Mouse (Mus musculus): ENCODE results near the gene U2af1l4. TPM values are rescaled to one million over a fixed set of nuclear protein-coding genes. Genes with fewer than 3 reads are reported as not detected.

U2af1l4 gene
- total RNA-seq, 1 experiment: 56.9 TPM

GRCm38 (mm10) chr7:30572389-30572788 lies 9.3 kb downstream of the U2af1l4 start:
- Histone ChIP-seq H3K9ac (ENCODE audit: insufficient read depth, low read depth, low read length, poor library complexity, severe bottlenecking) (no peak overlapping the region), H3K27ac (ENCODE audit: insufficient read depth, low read depth, low read length, poor library complexity, severe bottlenecking) (no peak overlapping the region), H3K4me1 (ENCODE audit: control insufficient read depth in 2 of 2, insufficient read depth in 2 of 2, low read length in 2 of 2, poor library complexity in 1 of 2) (peaks cover 0 to 3% of the 10 kb centered on the region in 2 experiments; a peak in 1 of 4 replicates), H3K4me3 (ENCODE audit: insufficient read depth in 1 of 2, low read depth in 1 of 2, low read length in 2 of 2, poor library complexity in 1 of 2, severe bottlenecking in 1 of 2) (no peak overlapping the region), H3K36me3 (ENCODE audit: control insufficient read depth, insufficient read depth, low read length, poor library complexity, severe bottlenecking) (peaks cover 86% of the 10 kb centered on the region), H3K9me3 (ENCODE audit: control insufficient read depth, insufficient read depth, low read depth, low read length) (no peaks in the 10 kb centered on the region)
- TF ChIP-seq CHD2 (IDR thresholded peaks at IDR 0.05; ENCODE audit: low read depth, low read length) (no peak), ZC3H11A (IDR thresholded peaks at IDR 0.05; ENCODE audit: borderline replicate concordance, low read depth, low read length) (no peak), ZNF384 (IDR thresholded peaks at IDR 0.05; ENCODE audit: low read depth, low read length) (no peak), MAFK (IDR thresholded peaks at IDR 0.05; ENCODE audit: insufficient read depth, low read depth, low read length) (no peak), HCFC1 (IDR thresholded peaks at IDR 0.05; ENCODE audit: borderline replicate concordance, insufficient read depth, low read length) (no peak)
- in situ Hi-C loops (cut with MboI; ENCODE audit: low sequenced_read_pairs in 2 of 2, unreplicated experiment in 2 of 2): no loop called here
- no peak for DNase-seq (ENCODE audit: low read depth, low spot score)

DNA sequence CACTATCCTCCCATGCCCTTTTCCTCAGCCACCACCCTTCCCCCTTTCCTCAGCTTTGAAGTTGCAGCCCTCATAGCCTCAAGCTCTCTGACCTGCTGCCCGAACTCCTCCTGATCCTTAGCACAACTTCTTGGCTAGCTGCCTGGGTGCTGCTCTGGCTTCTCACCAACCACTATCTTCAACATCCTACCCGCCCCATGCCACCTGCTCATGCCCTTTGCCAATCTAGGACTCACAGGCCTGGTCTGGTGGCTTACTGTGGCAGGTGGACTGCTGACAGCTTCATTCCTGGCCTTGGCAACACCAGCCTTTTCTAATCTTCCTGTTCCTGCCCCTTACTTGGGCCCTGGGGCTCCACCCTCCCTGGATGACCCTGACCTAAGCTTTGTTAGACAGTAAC lies 9.9 kb downstream of the U2af1l4 start:
- TF ChIP-seq ZNF384 (IDR thresholded peaks at IDR 0.05; ENCODE audit: low read depth, low read length): no peak
- no peak for TF ChIP-seq CHD2 (IDR thresholded peaks at IDR 0.05; ENCODE audit: low read depth, low read length)
- Histone ChIP-seq H3K4me1 (ENCODE audit: control insufficient read depth in 2 of 2, insufficient read depth in 2 of 2, low read length in 2 of 2, poor library complexity in 1 of 2) (no peaks in the 10 kb centered on the region), H3K9me3 (ENCODE audit: control insufficient read depth, insufficient read depth, low read depth, low read length) (no peaks in the 10 kb centered on the region), H3K4me3 (ENCODE audit: insufficient read depth in 1 of 2, low read depth in 1 of 2, low read length in 2 of 2, poor library complexity in 1 of 2, severe bottlenecking in 1 of 2) (no peak overlapping the region), H3K36me3 (ENCODE audit: control insufficient read depth, insufficient read depth, low read length, poor library complexity, severe bottlenecking) (peaks cover 92% of the 10 kb centered on the region), H3K9ac (ENCODE audit: insufficient read depth, low read depth, low read length, poor library complexity, severe bottlenecking) (no peak overlapping the region), H3K27ac (ENCODE audit: insufficient read depth, low read depth, low read length, poor library complexity, severe bottlenecking) (no peak overlapping the region)
- in situ Hi-C loops (cut with MboI; ENCODE audit: low sequenced_read_pairs in 2 of 2, unreplicated experiment in 2 of 2): no loop called here
- DNase-seq (ENCODE audit: low read depth, low spot score): no peak

- Histone ChIP-seq H3K9me3 (ENCODE audit: control insufficient read depth, insufficient read depth, low read depth, low read length) (no peaks in the 10 kb centered on the region), H3K9ac (ENCODE audit: insufficient read depth, low read depth, low read length, poor library complexity, severe bottlenecking) (no peak overlapping the region), H3K4me1 (ENCODE audit: control insufficient read depth in 2 of 2, insufficient read depth in 2 of 2, low read length in 2 of 2, poor library complexity in 1 of 2) (0 out of 4 replicates have a peak, but pooled peaks cover 0 to under 1% of the 10 kb centered on the region in 2 experiments), H3K36me3 (ENCODE audit: control insufficient read depth, insufficient read depth, low read length, poor library complexity, severe bottlenecking) (peaks cover 96% of the 10 kb centered on the region), H3K4me3 (ENCODE audit: insufficient read depth in 1 of 2, low read depth in 1 of 2, low read length in 2 of 2, poor library complexity in 1 of 2, severe bottlenecking in 1 of 2) (no peak overlapping the region), H3K27ac (ENCODE audit: insufficient read depth, low read depth, low read length, poor library complexity, severe bottlenecking) (no peak overlapping the region)
- DNase-seq (ENCODE audit: low read depth, low spot score): no peak
- in situ Hi-C loops (cut with MboI; ENCODE audit: low sequenced_read_pairs in 2 of 2, unreplicated experiment in 2 of 2): no loop called here
- TF ChIP-seq HCFC1 (IDR thresholded peaks at IDR 0.05; ENCODE audit: borderline replicate concordance, insufficient read depth, low read length) (no peak), CHD2 (IDR thresholded peaks at IDR 0.05; ENCODE audit: low read depth, low read length) (no peak), ZNF384 (IDR thresholded peaks at IDR 0.05; ENCODE audit: low read depth, low read length) (no peak), MAFK (IDR thresholded peaks at IDR 0.05; ENCODE audit: insufficient read depth, low read depth, low read length) (no peak), ZC3H11A (IDR thresholded peaks at IDR 0.05; ENCODE audit: borderline replicate concordance, low read depth, low read length) (no peak)
Measured at GRCm38 (mm10) chr7:30579950-30580349, 16.8 kb downstream of the U2af1l4 start.

DNA sequence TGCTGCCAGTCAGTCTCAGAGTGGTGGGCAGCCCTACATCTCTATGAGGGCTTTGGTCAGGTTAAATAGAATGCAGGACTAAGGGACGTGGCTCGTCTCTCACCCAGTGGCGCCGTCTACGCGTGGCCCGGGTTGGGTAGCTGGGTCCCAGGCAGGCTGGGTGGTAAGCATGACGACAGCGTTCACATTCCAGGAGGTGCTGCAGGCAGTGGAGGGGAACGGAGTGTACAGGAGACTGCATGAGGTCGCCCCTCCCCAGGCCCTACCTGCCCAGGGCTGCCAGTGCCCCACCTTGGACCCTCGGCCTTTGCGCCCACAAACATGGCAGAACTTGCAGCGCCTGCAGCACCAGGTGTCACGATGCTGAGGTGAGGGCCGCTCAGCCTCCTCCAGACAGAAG lies 18.4 kb downstream of the U2af1l4 start:
- Histone ChIP-seq H3K36me3 (ENCODE audit: control insufficient read depth, insufficient read depth, low read length, poor library complexity, severe bottlenecking) (peaks cover 96% of the 10 kb centered on the region), H3K9me3 (ENCODE audit: control insufficient read depth, insufficient read depth, low read depth, low read length) (no peaks in the 10 kb centered on the region), H3K4me3 (ENCODE audit: insufficient read depth in 1 of 2, low read depth in 1 of 2, low read length in 2 of 2, poor library complexity in 1 of 2, severe bottlenecking in 1 of 2) (no peak overlapping the region), H3K9ac (ENCODE audit: insufficient read depth, low read depth, low read length, poor library complexity, severe bottlenecking) (no peak overlapping the region), H3K27ac (ENCODE audit: insufficient read depth, low read depth, low read length, poor library complexity, severe bottlenecking) (no peak overlapping the region), H3K4me1 (ENCODE audit: control insufficient read depth in 2 of 2, insufficient read depth in 2 of 2, low read length in 2 of 2, poor library complexity in 1 of 2) (peaks cover 0 to 6% of the 10 kb centered on the region in 2 experiments; a peak in 1 of 4 replicates)
- TF ChIP-seq HCFC1 (IDR thresholded peaks at IDR 0.05; ENCODE audit: borderline replicate concordance, insufficient read depth, low read length) (no peak), ZC3H11A (IDR thresholded peaks at IDR 0.05; ENCODE audit: borderline replicate concordance, low read depth, low read length) (no peak), MAFK (IDR thresholded peaks at IDR 0.05; ENCODE audit: insufficient read depth, low read depth, low read length) (no peak), ZNF384 (IDR thresholded peaks at IDR 0.05; ENCODE audit: low read depth, low read length) (no peak), CHD2 (IDR thresholded peaks at IDR 0.05; ENCODE audit: low read depth, low read length) (no peak)
- DNase-seq (ENCODE audit: low read depth, low spot score): no peak
- in situ Hi-C loops (cut with MboI; ENCODE audit: low sequenced_read_pairs in 2 of 2, unreplicated experiment in 2 of 2): no loop called here

- no peak overlapping the region for H3K4me3 ChIP-seq (ENCODE audit: insufficient read depth in 1 of 2, low read depth in 1 of 2, low read length in 2 of 2, poor library complexity in 1 of 2, severe bottlenecking in 1 of 2)
- TF ChIP-seq MAFK (IDR thresholded peaks at IDR 0.05; ENCODE audit: insufficient read depth, low read depth, low read length) (no peak), CHD2 (IDR thresholded peaks at IDR 0.05; ENCODE audit: low read depth, low read length) (no peak)
- no peaks in the 10 kb centered on the region for H3K9me3 ChIP-seq (ENCODE audit: control insufficient read depth, insufficient read depth, low read depth, low read length)
- in situ Hi-C loops (cut with MboI; ENCODE audit: low sequenced_read_pairs in 2 of 2, unreplicated experiment in 2 of 2): no loop called here
- no peak overlapping the region for H3K9ac ChIP-seq (ENCODE audit: insufficient read depth, low read depth, low read length, poor library complexity, severe bottlenecking)
- H3K4me1 ChIP-seq (ENCODE audit: control insufficient read depth in 2 of 2, insufficient read depth in 2 of 2, low read length in 2 of 2, poor library complexity in 1 of 2): peaks cover 4 to 13% of the 10 kb centered on the region in 2 experiments; a peak in 3 of 4 replicates
- H3K36me3 ChIP-seq (ENCODE audit: control insufficient read depth, insufficient read depth, low read length, poor library complexity, severe bottlenecking): peaks cover 72% of the 10 kb centered on the region
- H3K27ac ChIP-seq (ENCODE audit: insufficient read depth, low read depth, low read length, poor library complexity, severe bottlenecking): no peak overlapping the region
- no peak for DNase-seq (ENCODE audit: low read depth, low spot score)
Measured at GRCm38 (mm10) chr7:30584339-30584738, 21.2 kb downstream of the U2af1l4 start.

Measured in ES-E14 (cell line).